Mouse (Mus musculus): ENCODE data around the gene Trim69.

DNA sequence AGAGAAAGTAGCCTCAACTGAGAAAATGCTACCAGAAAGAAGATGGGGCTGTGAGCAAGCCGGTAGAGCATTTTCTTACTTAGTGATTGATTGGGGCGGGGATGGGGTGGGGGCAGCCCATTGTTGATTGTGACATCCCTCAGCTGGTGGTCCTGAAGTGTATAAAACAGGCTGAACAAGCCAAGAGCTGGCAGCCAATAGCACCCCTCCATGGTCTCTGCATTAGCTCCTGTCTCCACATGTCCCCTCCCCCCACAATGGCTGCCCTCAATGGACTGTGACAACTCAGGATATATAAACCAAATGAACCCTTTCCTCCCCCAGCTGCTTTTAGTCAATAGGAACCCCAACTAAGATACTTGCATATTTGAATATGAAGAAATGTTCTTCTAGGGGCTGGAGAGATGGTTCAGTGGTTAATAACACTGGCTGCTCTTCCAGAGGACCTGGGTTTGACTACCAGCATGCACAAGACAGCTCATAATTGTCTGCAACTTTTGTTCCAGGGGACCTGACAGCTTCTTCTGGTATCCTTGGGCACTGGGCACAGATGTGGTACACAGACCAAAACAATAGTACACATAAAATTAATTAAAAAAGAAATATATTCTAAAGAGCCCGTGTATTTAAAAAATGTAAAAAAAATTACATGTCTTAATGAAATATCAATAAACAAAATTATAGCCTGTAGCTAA, 50.2 kb downstream of the Trim69 start:
- TF ChIP-seq USF1 (IDR thresholded peaks at IDR 0.05; ENCODE audit: low read depth) (no peak), CTCF (IDR thresholded peaks at IDR 0.05; ENCODE audit: control insufficient read depth, insufficient read depth, insufficient read length) (no peak), CEBPB (IDR thresholded peaks at IDR 0.05; ENCODE audit: low read depth) (no peak), MYOG (IDR thresholded peaks at IDR 0.05; ENCODE audit: control insufficient read depth, extremely low read depth, insufficient read length) (no peak)
